Mouse (Mus musculus): ENCODE results near the gene Upf2. TPM values are rescaled to one million over a fixed set of nuclear protein-coding genes. Genes with fewer than 3 reads are reported as not detected.
"Not testable (repeated sequence)": the region's sequence is repeated elsewhere in the genome, so short reads cannot be mapped to it uniquely, and the experiment has no call there.

The Upf2 gene
- polyA plus RNA-seq, 1 experiment from 2014 or later, result 9.5 TPM

DNA sequence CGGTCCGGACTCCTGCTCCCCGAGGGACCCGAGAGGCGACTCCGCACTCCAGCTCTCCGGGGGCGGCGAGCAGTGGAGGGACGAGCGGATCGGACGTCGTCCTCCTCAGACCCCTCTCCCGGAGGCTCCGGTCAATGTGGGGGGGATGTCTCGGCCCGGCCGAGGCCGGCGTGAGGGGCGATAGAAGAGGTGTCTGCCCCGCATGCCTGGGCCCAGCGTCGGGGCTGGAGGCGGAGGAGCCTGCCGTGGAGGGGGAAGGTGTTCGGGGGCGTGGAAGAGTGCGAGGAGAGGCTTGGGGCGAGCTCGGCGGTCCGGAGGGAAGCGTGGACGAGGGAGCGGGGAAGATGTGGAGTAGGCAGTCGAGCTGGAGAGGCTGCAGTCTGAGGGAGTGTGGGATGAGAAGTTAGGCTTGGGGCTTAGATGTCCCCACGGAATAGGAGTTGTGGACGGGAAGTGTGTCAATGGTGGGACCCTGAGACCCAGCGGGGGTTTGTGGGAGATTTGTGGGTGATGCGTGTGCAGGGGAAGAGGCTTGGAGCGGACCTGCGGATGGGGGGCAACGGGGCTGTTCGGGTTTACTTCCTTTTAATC is 447 bp downstream of the Upf2 start:
- H3K36me3 ChIP-seq, result no peaks in the 10 kb centered on the region
- H3K4me1 ChIP-seq, result 0 out of 2 replicates have a peak, but pooled peaks cover 2% of the 10 kb centered on the region
- peak overlapping the region; percentile 84 for H3K27ac ChIP-seq
- H3K4me3 ChIP-seq (replicated peaks), result peak overlapping the region; percentile 81
- no peaks in the 10 kb centered on the region for H3K27me3 ChIP-seq (replicated peaks)
- peak; percentile 44 for ATAC-seq (ENCODE audit: insufficient read depth, low FRiP score, low read depth)
- WGBS, result 1% methylated on average over 46 of the region's 46 CpGs
- peak overlapping the region; percentile 94 for H3K9ac ChIP-seq
- H3K4me2 ChIP-seq, result peak overlapping the region; percentile 68
- no peaks in the 10 kb centered on the region for H3K9me3 ChIP-seq

DNA sequence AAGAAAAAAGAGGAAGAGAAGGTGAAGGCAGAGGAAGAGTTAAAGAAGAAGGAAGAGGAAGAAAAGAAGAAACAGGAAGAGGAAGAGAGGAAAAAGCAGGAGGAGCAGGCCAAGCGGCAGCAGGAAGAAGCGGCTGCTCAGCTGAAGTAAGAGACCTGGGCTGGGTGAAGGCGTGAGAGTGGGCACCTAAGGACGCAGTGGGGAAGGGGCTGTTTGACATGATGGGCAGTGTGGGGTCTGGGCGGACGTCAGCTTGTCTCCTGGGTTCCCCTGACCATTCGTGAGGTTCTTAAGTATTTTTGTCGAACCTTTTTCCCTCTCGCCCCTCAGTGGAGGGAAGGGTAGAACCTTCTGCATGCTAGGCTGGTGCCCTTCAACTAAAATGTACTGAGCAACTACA is 6.4 kb downstream of the Upf2 start:
- Histone ChIP-seq H3K9ac (no peak overlapping the region), H3K27me3 (replicated peaks) (no peaks in the 10 kb centered on the region), H3K36me3 (peaks cover 16% of the 10 kb centered on the region), H3K27ac (no peak overlapping the region), H3K4me1 (0 out of 2 replicates have a peak, but pooled peaks cover 2% of the 10 kb centered on the region), H3K9me3 (no peaks in the 10 kb centered on the region), H3K4me2 (no peak overlapping the region), H3K4me3 (replicated peaks) (no peak overlapping the region)
- no peak for ATAC-seq (ENCODE audit: insufficient read depth, low FRiP score, low read depth)
- 93% methylated on average over 9 of the region's 9 CpGs for WGBS

DNA sequence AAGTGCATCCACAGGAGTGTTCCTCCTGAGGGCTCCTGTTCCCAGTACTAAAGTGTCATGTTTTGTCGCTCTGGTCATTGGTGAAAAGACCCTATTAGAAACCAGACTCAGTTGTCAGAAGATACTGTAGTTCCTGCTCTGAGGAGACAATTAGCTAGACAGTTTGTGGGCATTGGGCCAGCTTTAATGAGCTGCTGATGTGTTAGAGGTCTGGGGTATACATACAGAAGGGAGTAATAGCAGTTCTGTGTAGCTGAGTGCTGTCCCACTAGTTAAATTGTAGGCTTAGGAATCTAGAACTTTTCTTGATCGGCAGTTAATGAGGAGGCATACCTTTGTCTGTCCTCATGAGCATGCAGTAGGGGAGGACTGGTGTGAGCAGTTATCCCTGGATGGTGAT is 11.0 kb downstream of the Upf2 start:
- Histone ChIP-seq H3K27me3 (replicated peaks) (no peaks in the 10 kb centered on the region), H3K4me3 (replicated peaks) (no peak overlapping the region), H3K9ac (no peak overlapping the region), H3K27ac (no peak overlapping the region), H3K4me1 (no peaks in the 10 kb centered on the region), H3K4me2 (no peak overlapping the region), H3K36me3 (peaks cover 29% of the 10 kb centered on the region), H3K9me3 (no peaks in the 10 kb centered on the region)
- ATAC-seq (ENCODE audit: insufficient read depth, low FRiP score, low read depth), result no peak
- WGBS, result 78% methylated on average over 2 of the region's 2 CpGs

DNA sequence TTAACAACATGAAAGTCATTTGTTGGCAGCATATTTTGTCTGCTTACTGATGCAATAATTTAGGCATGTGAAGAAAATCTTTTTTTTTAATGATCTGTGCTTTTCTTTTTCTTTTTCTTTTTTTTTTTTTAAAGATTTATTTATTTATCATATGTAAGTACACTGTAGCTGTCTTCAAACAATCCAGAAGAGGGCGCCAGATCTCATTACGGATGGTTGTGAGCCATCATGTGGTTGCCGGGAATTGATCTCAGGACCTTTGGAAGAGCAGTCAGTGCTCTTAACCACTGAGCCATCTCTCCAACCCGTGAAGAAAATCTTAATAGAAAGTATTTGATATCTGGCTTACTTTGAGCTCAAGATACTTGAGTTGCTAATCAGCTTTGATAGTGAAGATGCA is 12.5 kb downstream of the Upf2 start:
- H3K9ac ChIP-seq, H3K27ac ChIP-seq: not testable (repeated sequence)

DNA sequence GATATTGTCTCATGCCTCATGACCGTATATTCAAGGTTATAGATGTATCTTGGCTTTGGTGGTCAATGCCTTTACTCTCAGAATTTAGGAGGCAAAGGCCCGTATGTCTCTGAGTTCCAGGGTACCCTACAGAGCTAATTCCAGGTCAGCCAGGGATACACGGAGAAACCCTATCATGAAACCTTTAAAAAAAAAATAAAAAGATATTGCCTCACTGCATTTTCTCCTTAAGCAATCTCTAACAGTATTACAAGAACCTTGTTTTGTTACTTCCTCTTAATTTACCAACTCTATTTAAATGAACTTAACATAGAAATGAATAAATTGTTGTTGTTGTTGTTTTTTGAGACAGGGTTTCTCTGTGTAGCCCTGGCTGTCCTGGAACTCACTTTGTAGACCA is 14.7 kb downstream of the Upf2 start:
- WGBS, result 92% methylated on average over 3 of the region's 3 CpGs
- no peak overlapping the region for H3K9ac ChIP-seq
- H3K27me3 ChIP-seq (replicated peaks), result no peaks in the 10 kb centered on the region
- no peaks in the 10 kb centered on the region for H3K9me3 ChIP-seq
- H3K4me3 ChIP-seq (replicated peaks), result no peak overlapping the region
- no peak overlapping the region for H3K27ac ChIP-seq
- no peak overlapping the region for H3K4me2 ChIP-seq
- peaks cover 20% of the 10 kb centered on the region for H3K36me3 ChIP-seq
- no peak for ATAC-seq (ENCODE audit: insufficient read depth, low FRiP score, low read depth)
- H3K4me1 ChIP-seq, result no peaks in the 10 kb centered on the region

More for the DNA sequence above, 12.5 kb downstream of the Upf2 start:
- H3K36me3 ChIP-seq, result peaks cover 20% of the 10 kb centered on the region
- H3K27me3 ChIP-seq (replicated peaks); H3K4me1 ChIP-seq; H3K4me2 ChIP-seq; H3K9me3 ChIP-seq; ATAC-seq (ENCODE audit: insufficient read depth, low FRiP score, low read depth); H3K4me3 ChIP-seq (replicated peaks): not testable (repeated sequence)
- 91% methylated on average over 4 of the region's 4 CpGs for WGBS

DNA sequence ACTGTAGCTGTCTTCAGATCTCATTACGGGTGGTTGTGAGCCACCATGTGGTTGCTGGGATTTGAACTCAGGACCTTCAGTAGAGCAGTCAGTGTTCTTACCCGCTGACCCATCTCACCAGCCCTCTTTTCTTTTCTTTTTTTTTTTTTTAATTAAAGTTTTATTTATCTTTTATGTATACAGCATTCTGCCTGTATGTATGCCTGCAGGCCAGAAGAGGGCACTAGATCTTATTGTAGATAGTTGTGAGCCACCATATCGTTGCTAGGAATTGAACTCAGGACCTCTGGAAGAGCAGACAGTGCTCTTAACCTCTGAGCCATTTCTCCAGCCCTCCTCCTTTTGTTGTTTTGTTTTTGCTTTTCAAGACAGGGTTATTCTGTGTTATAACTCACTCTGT is 19.4 kb downstream of the Upf2 start:
- not testable (repeated sequence) for H3K27ac ChIP-seq; H3K4me2 ChIP-seq; H3K9me3 ChIP-seq; H3K4me3 ChIP-seq (replicated peaks); H3K4me1 ChIP-seq; H3K27me3 ChIP-seq (replicated peaks); H3K36me3 ChIP-seq; ATAC-seq (ENCODE audit: insufficient read depth, low FRiP score, low read depth); H3K9ac ChIP-seq
- WGBS, result 90% methylated on average over 3 of the region's 3 CpGs

GRCm38 (mm10) chr2:5977532-5977931 is 26.3 kb downstream of the Upf2 start:
- Histone ChIP-seq H3K9ac (no peak overlapping the region), H3K9me3 (no peaks in the 10 kb centered on the region), H3K36me3 (peaks cover 16% of the 10 kb centered on the region), H3K27ac (no peak overlapping the region), H3K4me1 (no peaks in the 10 kb centered on the region), H3K4me2 (no peak overlapping the region), H3K27me3 (replicated peaks) (no peaks in the 10 kb centered on the region), H3K4me3 (replicated peaks) (no peak overlapping the region)
- WGBS, result 90% methylated on average over 4 of the region's 4 CpGs
- ATAC-seq (ENCODE audit: insufficient read depth, low FRiP score, low read depth), result no peak

- H3K27ac ChIP-seq, result no peak overlapping the region
- WGBS, result 26% methylated on average over 5 of the region's 5 CpGs
- ATAC-seq (ENCODE audit: insufficient read depth, low FRiP score, low read depth), result no peak
- no peak overlapping the region for H3K9ac ChIP-seq
- no peaks in the 10 kb centered on the region for H3K9me3 ChIP-seq
- H3K4me2 ChIP-seq, result no peak overlapping the region
- H3K4me3 ChIP-seq (replicated peaks), result no peak overlapping the region
- H3K36me3 ChIP-seq, result 0 out of 2 replicates have a peak, but pooled peaks cover 3% of the 10 kb centered on the region
- no peaks in the 10 kb centered on the region for H3K27me3 ChIP-seq (replicated peaks)
- no peaks in the 10 kb centered on the region for H3K4me1 ChIP-seq
These were observed 44.3 kb downstream of the Upf2 start for GRCm38 (mm10) chr2:5995538-5995937.

DNA sequence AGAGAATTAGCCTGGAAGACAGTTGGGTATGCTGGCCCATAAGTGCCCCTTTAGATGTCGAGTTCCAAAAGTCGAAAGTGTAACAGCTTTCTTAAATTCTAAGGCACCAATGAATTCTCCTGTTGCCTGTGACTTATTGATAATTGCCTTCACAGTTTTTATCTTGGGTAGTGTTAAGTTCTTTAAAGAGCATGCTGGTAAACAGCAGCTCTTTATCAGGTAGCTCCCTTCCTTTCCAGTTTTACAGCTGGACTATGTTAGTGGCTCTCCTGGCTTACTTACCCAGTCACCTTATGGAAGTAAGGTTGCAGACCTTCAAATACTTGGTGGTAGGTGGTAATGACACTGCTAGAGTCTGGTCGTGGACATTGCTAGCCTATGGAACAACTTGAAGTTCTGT is 52.7 kb downstream of the Upf2 start:
- WGBS, result 69% methylated on average over 3 of the region's 3 CpGs
- ATAC-seq (ENCODE audit: insufficient read depth, low FRiP score, low read depth), result no peak; the same call in 1 of the 2 replicates
- Histone ChIP-seq H3K4me1 (no peaks in the 10 kb centered on the region), H3K27ac (no peak overlapping the region), H3K9me3 (no peaks in the 10 kb centered on the region), H3K9ac (no peak overlapping the region), H3K4me3 (replicated peaks) (no peak overlapping the region), H3K4me2 (no peak overlapping the region), H3K27me3 (replicated peaks) (no peaks in the 10 kb centered on the region), H3K36me3 (peaks cover 2% of the 10 kb centered on the region; the same call in 1 of the 2 replicates)

DNA sequence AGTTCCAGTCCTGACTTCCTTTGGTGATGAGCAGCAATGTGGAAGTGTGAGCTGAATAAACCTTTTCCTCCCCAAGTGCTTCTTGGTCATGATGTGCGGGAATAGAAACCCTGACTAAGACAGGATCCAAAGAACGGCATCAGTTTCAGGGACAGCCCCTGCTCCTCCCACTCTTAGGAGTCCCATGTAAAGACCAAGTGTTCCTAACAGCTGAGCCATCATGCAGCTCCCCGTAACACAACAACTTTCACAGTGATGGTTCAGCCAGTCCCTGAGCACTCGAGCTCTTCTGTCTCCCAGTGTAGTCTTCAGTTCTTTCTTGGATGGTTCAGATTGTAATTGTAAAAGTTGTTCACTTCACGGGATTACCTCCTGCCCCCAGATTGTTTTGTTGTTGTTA is 63.3 kb downstream of the Upf2 start:
- no peak for ATAC-seq (ENCODE audit: insufficient read depth, low FRiP score, low read depth)
- WGBS, result 77% methylated on average over 5 of the region's 5 CpGs

GRCm38 (mm10) chr2:6015182-6015581 is 63.9 kb downstream of the Upf2 start:
- 0 out of 2 replicates have a peak, but pooled peaks cover 12% of the 10 kb centered on the region for H3K36me3 ChIP-seq

More for the DNA sequence above, 63.3 kb downstream of the Upf2 start:
- Histone ChIP-seq H3K27me3 (replicated peaks) (no peaks in the 10 kb centered on the region), H3K9ac (no peak overlapping the region), H3K4me3 (replicated peaks) (no peak overlapping the region), H3K27ac (no peak overlapping the region), H3K4me1 (no peaks in the 10 kb centered on the region), H3K9me3 (no peaks in the 10 kb centered on the region), H3K36me3 (0 out of 2 replicates have a peak, but pooled peaks cover 9% of the 10 kb centered on the region), H3K4me2 (no peak overlapping the region)

GRCm38 (mm10) chr2:6020570-6020969 is 69.3 kb downstream of the Upf2 start:
- no peak overlapping the region for H3K4me3 ChIP-seq (replicated peaks)
- no peaks in the 10 kb centered on the region for H3K27me3 ChIP-seq (replicated peaks)
- H3K9ac ChIP-seq, result no peak overlapping the region
- no peak overlapping the region for H3K4me2 ChIP-seq
- peaks cover 21% of the 10 kb centered on the region; the same call in 1 of the 2 replicates for H3K36me3 ChIP-seq
- H3K27ac ChIP-seq, result no peak overlapping the region
- H3K4me1 ChIP-seq, result no peaks in the 10 kb centered on the region
- H3K9me3 ChIP-seq, result no peaks in the 10 kb centered on the region
- ATAC-seq (ENCODE audit: insufficient read depth, low FRiP score, low read depth), result no peak

More at GRCm38 (mm10) chr2:6015182-6015581, 63.9 kb downstream of the Upf2 start:
- not testable (repeated sequence) for H3K4me1 ChIP-seq; H3K27ac ChIP-seq; H3K9me3 ChIP-seq; H3K4me2 ChIP-seq; H3K27me3 ChIP-seq (replicated peaks); H3K4me3 ChIP-seq (replicated peaks); ATAC-seq (ENCODE audit: insufficient read depth, low FRiP score, low read depth); H3K9ac ChIP-seq
- WGBS, result 50% methylated on average over 6 of the region's 6 CpGs

GRCm38 (mm10) chr2:6042644-6043043 is 91.4 kb downstream of the Upf2 start:
- no peaks in the 10 kb centered on the region for H3K27me3 ChIP-seq (replicated peaks)
- H3K4me3 ChIP-seq (replicated peaks), result no peak overlapping the region
- WGBS, result 97% methylated on average over 1 of the region's 1 CpGs
- H3K4me1 ChIP-seq, result no peaks in the 10 kb centered on the region
- H3K9ac ChIP-seq, result no peak overlapping the region
- no peak overlapping the region for H3K27ac ChIP-seq
- no peaks in the 10 kb centered on the region for H3K9me3 ChIP-seq
- peaks cover 15% of the 10 kb centered on the region; the same call in 1 of the 2 replicates for H3K36me3 ChIP-seq
- no peak overlapping the region for H3K4me2 ChIP-seq
- ATAC-seq (ENCODE audit: insufficient read depth, low FRiP score, low read depth), result no peak
